Mouse (Mus musculus) lung, adult 2 months (tissue): ENCODE data around the gene Gm8947. TPM values are rescaled to one million over a fixed set of nuclear protein-coding genes. Genes with fewer than 3 reads are reported as not detected.
"Not testable (repeated sequence)": the region's sequence is repeated elsewhere in the genome, so short reads cannot be mapped to it uniquely, and the experiment has no call there.

Experiments
- DNase-seq: peaks from one replicate; pipeline ENCODE4 v3.0.0; 2022
- H3K4me1 ChIP-seq: fragments of 200-500 bp; 2 replicates; pipeline ENCODE4 v1.6.1; 2011; ENCODE audit warnings: low read length; ENCODE audit not compliant: control insufficient read depth, insufficient read depth
- H3K4me3 ChIP-seq: fragments of 200-500 bp; replicated peaks from 2 replicates; pipeline ENCODE3; 2011; ENCODE audit warnings: low read depth, mild to moderate bottlenecking, control low read depth, low read length; ENCODE audit errors: extremely low read depth
- CTCF ChIP-seq: fragments of 200-500 bp; IDR thresholded peaks from 2 replicates; pipeline ENCODE4 v1.5.1; 2011; ENCODE audit warnings: mild to moderate bottlenecking, low read length, control low read depth; ENCODE audit not compliant: insufficient read depth
- POLR2A ChIP-seq: fragments of 200-500 bp; IDR thresholded peaks from 2 replicates; pipeline ENCODE4 v1.6.1; 2011; ENCODE audit warnings: low read depth, mild to moderate bottlenecking, control low read depth, low read length, borderline replicate concordance; ENCODE audit errors: extremely low read depth
- WGBS: fragments of 180-500 bp; shearing (Covaris S2); methylation state at CpG from one replicate; pipeline ENCODE4 v1.1.7; 2018; 5-methylcytosine and 5-hydroxymethylcytosine counted together
- polyA plus RNA-seq: library from polyadenylated mRNA; depleted of rRNA; stranded (reverse); fragments of >200 nt; gene quantifications from 2 replicates; pipeline ENCODE4 v1.2.3, GENCODE M21; 2012

The Gm8947 gene
- polyA plus RNA-seq, 1 experiment: not detected

GRCm38 (mm10) chr1:151180167-151180566 is 12.0 kb upstream of the Gm8947 start:
- TF ChIP-seq CTCF: no peak
- no peak for TF ChIP-seq POLR2A
- DNase-seq: no peak
- no peaks in the 10 kb centered on the region for H3K4me1 ChIP-seq
- WGBS: 80% methylated on average over 2 of the region's 2 CpGs
- no peak overlapping the region for H3K4me3 ChIP-seq

GRCm38 (mm10) chr1:151182266-151182665 is 9.9 kb upstream of the Gm8947 start, which contains the start of gene Gm47985:
Gene Gm47985 (plus strand): TSS chr1:151182537.
- H3K4me1 ChIP-seq, H3K4me3 ChIP-seq, DNase-seq: not testable (repeated sequence)
- 71% methylated on average over 1 of the region's 7 CpGs for WGBS

GRCm38 (mm10) chr1:151186186-151186585 is 6.0 kb upstream of the Gm8947 start:
- H3K4me3 ChIP-seq, DNase-seq, H3K4me1 ChIP-seq: not testable (repeated sequence)
- 71% methylated on average over 3 of the region's 3 CpGs for WGBS

- not testable (repeated sequence) for DNase-seq, H3K4me1 ChIP-seq, H3K4me3 ChIP-seq
- WGBS: 79% methylated on average over 4 of the region's 4 CpGs
These were observed 5.2 kb upstream of the Gm8947 start for GRCm38 (mm10) chr1:151186879-151187424.

- no peak for TF ChIP-seq CTCF
- TF ChIP-seq POLR2A: no peak
- no peaks in the 10 kb centered on the region for H3K4me1 ChIP-seq
- no peak overlapping the region for H3K4me3 ChIP-seq
- no peak for DNase-seq
- WGBS: 82% methylated on average over 4 of the region's 4 CpGs
These were observed 3.7 kb upstream of the Gm8947 start for GRCm38 (mm10) chr1:151188469-151188868.

GRCm38 (mm10) chr1:151192739-151193138 is 563 bp downstream of the Gm8947 start:
- not testable (repeated sequence) for H3K4me3 ChIP-seq, H3K4me1 ChIP-seq, DNase-seq
- WGBS: 90% methylated on average over 15 of the region's 15 CpGs

GRCm38 (mm10) chr1:151195986-151196385 is 3.8 kb downstream of the Gm8947 start:
- 75% methylated on average over 4 of the region's 4 CpGs for WGBS
- not testable (repeated sequence) for DNase-seq, H3K4me1 ChIP-seq, H3K4me3 ChIP-seq

- not testable (repeated sequence) for H3K4me1 ChIP-seq, H3K4me3 ChIP-seq, DNase-seq
- 84% methylated on average over 3 of the region's 3 CpGs for WGBS
These were observed 4.5 kb downstream of the Gm8947 start for GRCm38 (mm10) chr1:151196690-151197089.

GRCm38 (mm10) chr1:151198120-151198519 is 5.9 kb downstream of the Gm8947 start, which contains the start of gene Gm47995:
Gene Gm47995 (plus strand): TSS chr1:151198448.
- not testable (repeated sequence) for DNase-seq, H3K4me3 ChIP-seq, H3K4me1 ChIP-seq
- WGBS: 68% methylated on average over 3 of the region's 4 CpGs

- not testable (repeated sequence) for DNase-seq, H3K4me1 ChIP-seq, H3K4me3 ChIP-seq
These were observed 8.4 kb downstream of the Gm8947 start for GRCm38 (mm10) chr1:151200620-151201019.

GRCm38 (mm10) chr1:151202771-151203170 is 10.6 kb downstream of the Gm8947 start:
- 70% methylated on average over 4 of the region's 5 CpGs for WGBS
- DNase-seq, H3K4me3 ChIP-seq, H3K4me1 ChIP-seq: not testable (repeated sequence)

GRCm38 (mm10) chr1:151203818-151204217 is 11.6 kb downstream of the Gm8947 start, which contains the start of gene 3110040M04Rik:
Gene 3110040M04Rik (plus strand): TSS chr1:151204121.
- H3K4me1 ChIP-seq, DNase-seq, H3K4me3 ChIP-seq: not testable (repeated sequence)
- no CpG with 5 or more reads among the region's 6 CpGs for WGBS

GRCm38 (mm10) chr1:151208493-151208892 is 16.3 kb downstream of the Gm8947 start:
- not testable (repeated sequence) for H3K4me3 ChIP-seq, DNase-seq, H3K4me1 ChIP-seq
- WGBS: 65% methylated on average over 3 of the region's 5 CpGs

GRCm38 (mm10) chr1:151208944-151209343 is 16.8 kb downstream of the Gm8947 start:
- H3K4me1 ChIP-seq, DNase-seq, H3K4me3 ChIP-seq: not testable (repeated sequence)

GRCm38 (mm10) chr1:151209824-151210355 is 17.7 kb downstream of the Gm8947 start, which contains the start of gene Gm47996:
Gene Gm47996 (plus strand): TSS chr1:151210131.
- not testable (repeated sequence) for DNase-seq, H3K4me1 ChIP-seq, H3K4me3 ChIP-seq
- WGBS: 91% methylated on average over 4 of the region's 8 CpGs

- WGBS: 88% methylated on average over 5 of the region's 5 CpGs
- H3K4me3 ChIP-seq, H3K4me1 ChIP-seq, DNase-seq: not testable (repeated sequence)
These were observed 19.5 kb downstream of the Gm8947 start for GRCm38 (mm10) chr1:151211666-151212065.
